Mouse (Mus musculus): ENCODE measurements at regions not wholly inside any gene's neighbourhood (a gene's known extent, or its start where the extent isn't known, plus 50 kb on each side); places are given as distances from the start of the nearest gene placed in this dataset.

GRCm38 (mm10) chr15:40439827-40440226 lies 305.7 kb downstream of the 9330182O14Rik start:
- Histone ChIP-seq H3K4me2 (no peak overlapping the region), H3K4me3 (no peak overlapping the region), H3K9ac (no peak overlapping the region), H3K9me3 (replicated peaks) (no peaks in the 10 kb centered on the region), H3K27me3 (no peaks in the 10 kb centered on the region), H3K27ac (no peak overlapping the region), H3K36me3 (ENCODE audit: poor library complexity, severe bottlenecking) (no peaks in the 10 kb centered on the region), H3K4me1 (no peaks in the 10 kb centered on the region)
- ATAC-seq, result no peak
- 97% methylated on average over 1 of the region's 1 CpGs for WGBS

GRCm38 (mm10) chr15:40448623-40449022 lies 314.5 kb downstream of the 9330182O14Rik start:
- Histone ChIP-seq H3K27ac (no peak overlapping the region), H3K4me1 (no peaks in the 10 kb centered on the region), H3K9ac (no peak overlapping the region), H3K4me3 (no peak overlapping the region), H3K4me2 (no peak overlapping the region), H3K9me3 (replicated peaks) (no peaks in the 10 kb centered on the region), H3K36me3 (ENCODE audit: poor library complexity, severe bottlenecking) (no peaks in the 10 kb centered on the region), H3K27me3 (no peaks in the 10 kb centered on the region)
- WGBS, result 85% methylated on average over 1 of the region's 1 CpGs
- ATAC-seq, result no peak

GRCm38 (mm10) chr15:40453235-40453634 lies 319.1 kb downstream of the 9330182O14Rik start:
- Histone ChIP-seq H3K36me3 (ENCODE audit: poor library complexity, severe bottlenecking) (no peaks in the 10 kb centered on the region), H3K4me2 (no peak overlapping the region), H3K27ac (no peak overlapping the region), H3K27me3 (no peaks in the 10 kb centered on the region), H3K9me3 (replicated peaks) (no peaks in the 10 kb centered on the region), H3K4me3 (no peak overlapping the region), H3K9ac (no peak overlapping the region), H3K4me1 (no peaks in the 10 kb centered on the region)
- ATAC-seq, result no peak
- 80% methylated on average over 2 of the region's 2 CpGs for WGBS

GRCm38 (mm10) chr15:40475659-40476355 lies 341.6 kb downstream of the 9330182O14Rik start:
- 64% methylated on average over 7 of the region's 7 CpGs for WGBS
- Histone ChIP-seq H3K9ac (no peak overlapping the region), H3K4me2 (no peak overlapping the region), H3K4me3 (no peak overlapping the region), H3K4me1 (0 out of 2 replicates have a peak, but pooled peaks cover 8% of the 10 kb centered on the region), H3K9me3 (replicated peaks) (no peaks in the 10 kb centered on the region), H3K36me3 (ENCODE audit: poor library complexity, severe bottlenecking) (no peaks in the 10 kb centered on the region), H3K27me3 (no peaks in the 10 kb centered on the region), H3K27ac (no peak overlapping the region)
- ATAC-seq, result 0 out of 2 replicates have a peak, but pooled peaks have one; percentile 16

GRCm38 (mm10) chr15:40480386-40480785 lies 346.2 kb downstream of the 9330182O14Rik start:
- 76% methylated on average over 1 of the region's 1 CpGs for WGBS
- Histone ChIP-seq H3K36me3 (ENCODE audit: poor library complexity, severe bottlenecking) (no peaks in the 10 kb centered on the region), H3K9ac (no peak overlapping the region), H3K4me1 (0 out of 2 replicates have a peak, but pooled peaks cover 8% of the 10 kb centered on the region), H3K27me3 (no peaks in the 10 kb centered on the region), H3K27ac (no peak overlapping the region), H3K4me2 (no peak overlapping the region), H3K4me3 (no peak overlapping the region), H3K9me3 (replicated peaks) (no peaks in the 10 kb centered on the region)
- no peak for ATAC-seq

GRCm38 (mm10) chr15:40481239-40481638 lies 347.1 kb downstream of the 9330182O14Rik start:
- ATAC-seq, result no peak
- Histone ChIP-seq H3K27me3 (no peaks in the 10 kb centered on the region), H3K4me2 (no peak overlapping the region), H3K27ac (no peak overlapping the region), H3K9me3 (replicated peaks) (no peaks in the 10 kb centered on the region), H3K36me3 (ENCODE audit: poor library complexity, severe bottlenecking) (no peaks in the 10 kb centered on the region), H3K4me1 (no peaks in the 10 kb centered on the region), H3K4me3 (no peak overlapping the region), H3K9ac (no peak overlapping the region)
- 52% methylated on average over 3 of the region's 3 CpGs for WGBS

GRCm38 (mm10) chr15:40485997-40486396 lies 351.8 kb downstream of the 9330182O14Rik start:
- no peak overlapping the region for H3K4me3 ChIP-seq
- H3K27ac ChIP-seq, result no peak overlapping the region
- no peak for ATAC-seq
- H3K27me3 ChIP-seq, result no peaks in the 10 kb centered on the region
- no peaks in the 10 kb centered on the region for H3K9me3 ChIP-seq (replicated peaks)
- WGBS, result 92% methylated on average over 1 of the region's 1 CpGs
- H3K4me1 ChIP-seq, result no peaks in the 10 kb centered on the region
- no peak overlapping the region for H3K4me2 ChIP-seq
- H3K9ac ChIP-seq, result no peak overlapping the region
- no peaks in the 10 kb centered on the region for H3K36me3 ChIP-seq (ENCODE audit: poor library complexity, severe bottlenecking)

- no peaks in the 10 kb centered on the region for H3K4me1 ChIP-seq
- WGBS, result 41% methylated on average over 11 of the region's 11 CpGs
- H3K27me3 ChIP-seq, result no peaks in the 10 kb centered on the region
- no peak overlapping the region for H3K27ac ChIP-seq
- no peaks in the 10 kb centered on the region for H3K9me3 ChIP-seq (replicated peaks)
- H3K36me3 ChIP-seq (ENCODE audit: poor library complexity, severe bottlenecking), result no peaks in the 10 kb centered on the region
- H3K4me3 ChIP-seq, result no peak overlapping the region
- H3K4me2 ChIP-seq, result no peak overlapping the region
- ATAC-seq, result no peak
- no peak overlapping the region for H3K9ac ChIP-seq
Measured at GRCm38 (mm10) chr15:40501180-40502125, 367.3 kb downstream of the 9330182O14Rik start.

GRCm38 (mm10) chr15:40510826-40511225 lies 376.7 kb downstream of the 9330182O14Rik start:
- Histone ChIP-seq H3K27me3 (no peaks in the 10 kb centered on the region), H3K9ac (no peak overlapping the region), H3K4me2 (no peak overlapping the region), H3K9me3 (replicated peaks) (no peaks in the 10 kb centered on the region), H3K27ac (no peak overlapping the region), H3K36me3 (ENCODE audit: poor library complexity, severe bottlenecking) (no peaks in the 10 kb centered on the region), H3K4me1 (no peaks in the 10 kb centered on the region), H3K4me3 (no peak overlapping the region)
- WGBS, result 83% methylated on average over 2 of the region's 2 CpGs
- no peak for ATAC-seq

- Histone ChIP-seq H3K27me3 (no peaks in the 10 kb centered on the region), H3K4me3 (no peak overlapping the region), H3K9me3 (replicated peaks) (no peaks in the 10 kb centered on the region), H3K4me2 (no peak overlapping the region), H3K36me3 (ENCODE audit: poor library complexity, severe bottlenecking) (no peaks in the 10 kb centered on the region), H3K9ac (no peak overlapping the region), H3K4me1 (no peaks in the 10 kb centered on the region), H3K27ac (no peak overlapping the region)
- ATAC-seq, result no peak
- 59% methylated on average over 2 of the region's 2 CpGs for WGBS
Measured at GRCm38 (mm10) chr15:40524350-40524749, 390.2 kb downstream of the 9330182O14Rik start.

GRCm38 (mm10) chr15:40533451-40533873 lies 399.3 kb downstream of the 9330182O14Rik start:
- Histone ChIP-seq H3K4me2 (peak overlapping the region; percentile 47), H3K36me3 (ENCODE audit: poor library complexity, severe bottlenecking) (no peaks in the 10 kb centered on the region), H3K4me1 (peaks cover 7% of the 10 kb centered on the region), H3K27ac (no peak overlapping the region), H3K9ac (no peak overlapping the region), H3K9me3 (replicated peaks) (no peaks in the 10 kb centered on the region), H3K27me3 (no peaks in the 10 kb centered on the region), H3K4me3 (peak overlapping the region; percentile 20)
- WGBS, result 10% methylated on average over 8 of the region's 8 CpGs
- ATAC-seq, result peak; percentile 72

- Histone ChIP-seq H3K9me3 (replicated peaks) (no peaks in the 10 kb centered on the region), H3K27ac (no peak overlapping the region), H3K4me3 (no peak overlapping the region), H3K36me3 (ENCODE audit: poor library complexity, severe bottlenecking) (no peaks in the 10 kb centered on the region), H3K27me3 (no peaks in the 10 kb centered on the region), H3K4me1 (no peaks in the 10 kb centered on the region), H3K4me2 (no peak overlapping the region), H3K9ac (no peak overlapping the region)
- no peak for ATAC-seq
- WGBS, result 93% methylated on average over 2 of the region's 2 CpGs
Measured at GRCm38 (mm10) chr15:40561661-40562060, 427.5 kb downstream of the 9330182O14Rik start.

Measured in forebrain, embryonic 13.5 days (tissue).